Mouse (Mus musculus): ENCODE results near the gene Shank1. TPM values are rescaled to one million over a fixed set of nuclear protein-coding genes. Genes with fewer than 3 reads are reported as not detected.

Shank1 gene
- polyA plus RNA-seq, 1 experiment = 0.66 TPM

DNA sequence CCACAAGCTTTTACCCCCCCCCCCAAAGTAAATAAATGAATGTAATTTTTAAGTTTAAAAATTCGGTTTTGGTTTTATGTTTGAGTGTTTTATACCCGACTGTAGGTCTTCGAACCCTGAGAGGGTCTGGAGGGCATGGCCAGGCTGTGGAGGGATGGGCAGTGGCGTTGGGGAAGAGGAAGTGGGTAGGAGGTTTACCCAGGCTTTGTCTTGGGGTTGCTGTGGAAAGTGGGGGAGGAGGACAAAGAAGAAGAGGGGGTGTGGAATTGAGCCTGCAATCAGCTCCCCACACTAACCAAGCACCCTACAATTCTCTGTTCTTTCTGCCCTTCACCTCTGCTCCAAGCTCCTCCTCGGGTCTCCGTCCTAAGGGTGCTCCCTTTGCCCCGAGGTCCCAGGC lies 37.5 kb upstream of the Shank1 start:
- Histone ChIP-seq H3K27me3 (replicated peaks; ENCODE audit: control insufficient read depth, insufficient read depth, low read length) (no peaks in the 10 kb centered on the region), H3K4me1 (ENCODE audit: control insufficient read depth, insufficient read depth, low read length) (no peaks in the 10 kb centered on the region), H3K27ac (ENCODE audit: insufficient read depth, low read depth, low read length) (no peak overlapping the region), H3K36me3 (ENCODE audit: control insufficient read depth, insufficient read depth, low read length) (no peaks in the 10 kb centered on the region), H3K4me3 (ENCODE audit: insufficient read depth, low read depth, low read length) (no peak overlapping the region)
- TF ChIP-seq CTCF (conservative IDR thresholded peaks at IDR 0.05; ENCODE audit: insufficient read depth, insufficient read length, low read depth, low read length) (no peak), POLR2A (IDR thresholded peaks at IDR 0.05; ENCODE audit: low read depth, low read length) (no peak)
- WGBS = 90% methylated on average over 7 of the region's 7 CpGs
- DNase-seq = no peak

DNA sequence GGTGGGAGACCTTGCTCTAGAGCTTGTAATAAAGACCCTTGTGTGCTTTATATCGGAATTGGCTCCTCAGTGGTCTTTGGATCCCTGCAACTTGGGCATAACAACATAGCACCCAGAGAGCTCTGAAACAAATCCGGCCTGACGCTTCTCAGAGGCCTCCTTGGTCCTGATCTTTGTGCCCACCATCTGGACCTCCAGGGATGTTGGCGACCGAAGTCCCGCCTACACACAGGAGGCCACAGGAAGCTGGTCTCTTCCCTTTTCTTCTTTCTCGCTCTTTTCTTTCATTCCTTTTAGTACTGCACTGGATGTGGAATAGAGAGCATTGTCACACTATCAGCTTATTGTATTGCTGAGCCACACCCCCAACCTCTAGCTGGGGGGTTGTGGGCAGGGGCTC lies 36.6 kb upstream of the Shank1 start:
- no peaks in the 10 kb centered on the region for H3K27me3 ChIP-seq (replicated peaks; ENCODE audit: control insufficient read depth, insufficient read depth, low read length)
- TF ChIP-seq CTCF (conservative IDR thresholded peaks at IDR 0.05; ENCODE audit: insufficient read depth, insufficient read length, low read depth, low read length) (no peak), POLR2A (IDR thresholded peaks at IDR 0.05; ENCODE audit: low read depth, low read length) (no peak)
- no peak overlapping the region for H3K4me3 ChIP-seq (ENCODE audit: insufficient read depth, low read depth, low read length)
- 66% methylated on average over 7 of the region's 7 CpGs for WGBS
- no peak for DNase-seq
- no peak overlapping the region for H3K27ac ChIP-seq (ENCODE audit: insufficient read depth, low read depth, low read length)
- no peaks in the 10 kb centered on the region for H3K4me1 ChIP-seq (ENCODE audit: control insufficient read depth, insufficient read depth, low read length)
- H3K36me3 ChIP-seq (ENCODE audit: control insufficient read depth, insufficient read depth, low read length) = no peaks in the 10 kb centered on the region

DNA sequence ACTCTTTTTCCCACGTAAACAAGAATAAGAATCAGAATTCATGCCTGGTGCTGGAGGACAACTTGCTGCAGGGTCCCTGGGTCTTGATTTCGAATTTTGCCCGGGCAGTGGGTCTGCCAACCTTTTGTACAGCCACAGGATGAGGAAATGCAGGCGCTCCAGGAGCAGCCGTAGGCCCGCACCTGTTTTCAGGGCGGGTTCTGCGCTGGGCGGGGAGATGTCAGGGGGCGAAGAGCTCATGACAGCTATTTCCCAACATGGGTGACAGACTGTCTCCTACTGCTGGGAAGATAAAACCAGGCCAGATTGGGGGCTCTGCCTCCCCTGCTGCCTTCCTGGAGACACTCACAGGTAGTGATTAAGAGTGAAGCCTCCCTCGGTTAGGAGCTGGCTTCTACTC lies 36.0 kb upstream of the Shank1 start:
- H3K27me3 ChIP-seq (replicated peaks; ENCODE audit: control insufficient read depth, insufficient read depth, low read length) = no peaks in the 10 kb centered on the region
- TF ChIP-seq POLR2A (IDR thresholded peaks at IDR 0.05; ENCODE audit: low read depth, low read length) = no peak
- no peak for TF ChIP-seq CTCF (conservative IDR thresholded peaks at IDR 0.05; ENCODE audit: insufficient read depth, insufficient read length, low read depth, low read length)
- no peak overlapping the region for H3K27ac ChIP-seq (ENCODE audit: insufficient read depth, low read depth, low read length)
- WGBS = 51% methylated on average over 11 of the region's 11 CpGs
- DNase-seq = no peak
- H3K4me3 ChIP-seq (ENCODE audit: insufficient read depth, low read depth, low read length) = no peak overlapping the region
- no peaks in the 10 kb centered on the region for H3K36me3 ChIP-seq (ENCODE audit: control insufficient read depth, insufficient read depth, low read length)
- H3K4me1 ChIP-seq (ENCODE audit: control insufficient read depth, insufficient read depth, low read length) = no peaks in the 10 kb centered on the region

DNA sequence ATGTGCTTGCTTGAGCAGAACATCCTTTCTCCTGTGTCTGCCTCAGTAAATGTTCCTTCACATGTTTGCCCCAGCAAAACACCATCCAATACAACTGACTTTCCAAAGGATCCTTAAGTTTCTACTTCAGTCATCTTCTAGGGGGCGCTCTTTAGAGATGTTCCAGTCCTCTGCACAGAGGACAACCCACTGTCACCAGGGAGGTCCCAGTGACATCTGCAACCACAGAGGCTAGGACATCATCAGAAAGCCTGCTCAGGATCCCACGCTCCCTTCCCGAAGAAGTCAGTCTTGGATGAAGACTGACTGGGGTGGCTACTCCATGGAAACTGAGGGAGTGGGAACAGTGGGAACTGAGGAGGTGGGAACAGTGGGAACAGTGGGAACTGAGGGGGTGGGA lies 34.5 kb upstream of the Shank1 start:
- TF ChIP-seq CTCF (conservative IDR thresholded peaks at IDR 0.05; ENCODE audit: insufficient read depth, insufficient read length, low read depth, low read length) = no peak
- TF ChIP-seq POLR2A (IDR thresholded peaks at IDR 0.05; ENCODE audit: low read depth, low read length) = no peak
- Histone ChIP-seq H3K4me3 (ENCODE audit: insufficient read depth, low read depth, low read length) (no peak overlapping the region), H3K27me3 (replicated peaks; ENCODE audit: control insufficient read depth, insufficient read depth, low read length) (no peaks in the 10 kb centered on the region), H3K36me3 (ENCODE audit: control insufficient read depth, insufficient read depth, low read length) (no peaks in the 10 kb centered on the region), H3K4me1 (ENCODE audit: control insufficient read depth, insufficient read depth, low read length) (no peaks in the 10 kb centered on the region), H3K27ac (ENCODE audit: insufficient read depth, low read depth, low read length) (no peak overlapping the region)
- DNase-seq = no peak
- 73% methylated on average over 3 of the region's 3 CpGs for WGBS

DNA sequence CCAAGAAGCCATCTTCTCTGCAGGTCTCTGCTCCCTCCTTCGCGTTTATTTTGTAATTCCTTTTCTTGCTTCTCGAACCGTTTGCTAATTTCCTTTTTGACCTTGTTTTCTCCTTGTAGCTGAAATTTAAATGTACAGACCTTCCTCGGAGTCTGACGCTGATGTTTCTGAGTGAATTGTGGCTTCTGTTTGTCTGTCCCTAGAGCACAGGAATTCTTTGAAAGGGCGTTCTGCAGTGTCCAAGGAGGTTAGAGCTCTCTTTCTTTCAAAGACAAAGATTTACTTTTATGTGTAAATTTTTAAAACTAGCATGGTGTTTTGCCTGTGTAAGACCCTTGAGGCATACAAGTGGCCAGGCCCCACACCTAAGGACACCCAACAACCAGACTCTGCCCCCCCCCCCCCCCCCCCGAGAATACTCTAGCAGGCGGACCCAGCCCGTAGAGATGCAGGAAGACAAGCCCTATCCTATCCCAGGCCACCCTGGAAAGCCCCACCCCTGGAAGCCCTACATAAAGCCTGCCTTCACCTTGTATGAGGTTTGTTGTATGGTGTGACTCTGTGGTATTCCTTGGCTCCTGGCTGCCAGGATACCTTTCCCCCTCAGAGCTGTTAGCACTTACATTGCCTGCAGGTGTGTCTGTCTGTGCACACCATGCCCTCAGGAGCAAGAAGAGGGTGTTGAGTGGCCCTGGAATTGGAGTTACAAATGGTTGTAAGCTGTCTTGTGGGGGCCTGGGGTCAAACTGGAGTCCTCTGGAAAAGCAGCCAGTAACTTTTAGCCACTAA lies 33.4 kb upstream of the Shank1 start:
- DNase-seq = no peak
- Histone ChIP-seq H3K4me3 (ENCODE audit: insufficient read depth, low read depth, low read length) (no peak overlapping the region), H3K36me3 (ENCODE audit: control insufficient read depth, insufficient read depth, low read length) (no peaks in the 10 kb centered on the region), H3K27ac (ENCODE audit: insufficient read depth, low read depth, low read length) (no peak overlapping the region), H3K27me3 (replicated peaks; ENCODE audit: control insufficient read depth, insufficient read depth, low read length) (no peaks in the 10 kb centered on the region), H3K4me1 (ENCODE audit: control insufficient read depth, insufficient read depth, low read length) (no peaks in the 10 kb centered on the region)
- TF ChIP-seq CTCF (conservative IDR thresholded peaks at IDR 0.05; ENCODE audit: insufficient read depth, insufficient read length, low read depth, low read length) = no peak
- no peak for TF ChIP-seq POLR2A (IDR thresholded peaks at IDR 0.05; ENCODE audit: low read depth, low read length)
- 59% methylated on average over 10 of the region's 10 CpGs for WGBS

DNA sequence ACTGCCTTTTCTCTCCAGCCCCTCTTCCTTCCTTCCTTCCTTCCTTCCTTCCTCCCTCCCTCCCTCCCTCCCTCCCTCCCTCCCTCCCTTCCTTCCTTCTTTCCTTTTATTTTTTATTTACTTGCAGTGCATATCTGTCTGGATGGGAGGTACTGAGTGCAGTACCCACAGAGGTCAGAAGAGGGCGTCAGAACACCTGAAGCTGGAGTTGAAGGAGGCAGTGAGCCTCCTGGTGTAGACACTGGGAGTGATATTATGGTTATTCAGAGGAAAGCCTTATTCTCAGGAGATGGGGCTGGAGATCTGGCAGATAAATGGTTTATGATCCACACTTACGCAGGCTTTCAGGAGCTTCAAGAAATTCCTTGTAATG lies 32.8 kb upstream of the Shank1 start:
- no peaks in the 10 kb centered on the region for H3K27me3 ChIP-seq (replicated peaks; ENCODE audit: control insufficient read depth, insufficient read depth, low read length)
- WGBS = 45% methylated on average over 2 of the region's 2 CpGs
- peak; percentile 27 for DNase-seq

DNA sequence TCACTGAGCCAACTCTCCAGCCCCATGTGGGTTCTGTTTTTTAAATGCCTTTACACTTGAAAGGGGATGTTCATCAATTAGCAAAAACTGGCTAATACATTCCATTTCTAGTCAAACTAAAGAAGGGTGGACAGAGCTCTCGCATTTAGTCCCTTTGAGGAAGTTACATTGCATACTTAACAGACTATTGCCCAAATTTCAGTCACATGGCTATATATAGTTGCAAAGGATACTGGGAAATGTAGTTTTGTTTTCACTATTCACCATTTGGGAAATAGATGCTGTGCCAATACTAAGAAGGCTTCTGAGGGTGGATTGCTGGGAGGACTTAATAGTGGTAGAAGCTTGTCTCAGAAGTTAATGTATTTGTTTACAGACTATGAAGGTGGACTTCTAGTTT lies 29.1 kb upstream of the Shank1 start:
- Histone ChIP-seq H3K4me3 (ENCODE audit: insufficient read depth, low read depth, low read length) (no peak overlapping the region), H3K27ac (ENCODE audit: insufficient read depth, low read depth, low read length) (no peak overlapping the region), H3K36me3 (ENCODE audit: control insufficient read depth, insufficient read depth, low read length) (no peaks in the 10 kb centered on the region), H3K27me3 (replicated peaks; ENCODE audit: control insufficient read depth, insufficient read depth, low read length) (no peaks in the 10 kb centered on the region), H3K4me1 (ENCODE audit: control insufficient read depth, insufficient read depth, low read length) (no peaks in the 10 kb centered on the region)
- DNase-seq = no peak
- 49% methylated on average over 1 of the region's 1 CpGs for WGBS
- TF ChIP-seq CTCF (conservative IDR thresholded peaks at IDR 0.05; ENCODE audit: insufficient read depth, insufficient read length, low read depth, low read length) = no peak
- no peak for TF ChIP-seq POLR2A (IDR thresholded peaks at IDR 0.05; ENCODE audit: low read depth, low read length)

More for the DNA sequence above, 32.8 kb upstream of the Shank1 start:
- Histone ChIP-seq H3K4me3 (ENCODE audit: insufficient read depth, low read depth, low read length) (no peak overlapping the region), H3K36me3 (ENCODE audit: control insufficient read depth, insufficient read depth, low read length) (no peaks in the 10 kb centered on the region), H3K4me1 (ENCODE audit: control insufficient read depth, insufficient read depth, low read length) (no peaks in the 10 kb centered on the region), H3K27ac (ENCODE audit: insufficient read depth, low read depth, low read length) (no peak overlapping the region)
- TF ChIP-seq CTCF (conservative IDR thresholded peaks at IDR 0.05; ENCODE audit: insufficient read depth, insufficient read length, low read depth, low read length) (peak; percentile 60), POLR2A (IDR thresholded peaks at IDR 0.05; ENCODE audit: low read depth, low read length) (no peak)

Measured in kidney, adult 2 months (tissue).